Mouse (Mus musculus) right cerebral cortex, postnatal 36 days (tissue): ENCODE results near the gene Mvp.

Source experiments
- DNase-seq, 2 experiments: peaks; one replicate each; pipeline ENCODE4 v3.0.0; 2022; ENCODE audit warnings: low spot score in 2 of 2, mixed read lengths in 1 of 2

Gene Mvp

DNA sequence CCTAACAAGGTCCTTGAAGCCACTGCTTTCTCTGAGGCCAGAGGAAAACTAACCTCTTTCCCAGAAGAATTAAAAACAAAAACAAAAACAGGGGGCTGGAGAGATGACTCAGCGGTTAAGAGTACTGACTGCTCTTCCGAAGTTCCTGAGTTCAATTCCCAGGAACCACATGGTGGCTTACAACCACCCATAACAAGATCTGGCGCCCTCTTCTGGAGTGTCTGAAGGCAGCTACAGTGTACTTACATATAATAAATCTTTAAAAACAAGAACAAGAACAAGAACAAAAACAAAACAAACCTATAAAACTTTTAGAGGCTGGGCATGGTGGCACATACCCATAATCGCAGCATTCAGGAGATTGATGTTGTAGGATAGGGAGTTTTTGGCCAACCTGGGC, 18.0 kb downstream of the Mvp start:
- DNase-seq = no peak

DNA sequence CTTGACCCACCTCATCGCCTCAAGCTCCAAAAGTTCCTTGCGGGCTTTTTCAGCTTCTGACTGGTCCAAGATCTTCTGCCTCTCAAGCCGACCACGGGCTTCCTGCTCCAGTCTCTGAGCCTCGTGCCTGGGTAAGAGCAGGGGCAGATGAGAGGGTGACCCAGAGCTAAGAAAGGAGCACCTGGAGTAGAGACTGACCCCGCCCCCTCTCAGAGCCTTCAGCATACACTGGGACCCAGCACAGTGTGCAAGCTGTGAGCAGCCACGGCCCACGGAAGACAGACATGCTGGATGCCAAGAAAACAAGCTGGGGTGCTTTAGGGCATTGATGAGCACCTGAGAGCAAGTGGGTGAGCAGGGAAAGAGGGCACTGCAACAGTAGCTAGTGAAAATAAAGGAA, 25.6 kb downstream of the Mvp start:
- no peak for DNase-seq

DNA sequence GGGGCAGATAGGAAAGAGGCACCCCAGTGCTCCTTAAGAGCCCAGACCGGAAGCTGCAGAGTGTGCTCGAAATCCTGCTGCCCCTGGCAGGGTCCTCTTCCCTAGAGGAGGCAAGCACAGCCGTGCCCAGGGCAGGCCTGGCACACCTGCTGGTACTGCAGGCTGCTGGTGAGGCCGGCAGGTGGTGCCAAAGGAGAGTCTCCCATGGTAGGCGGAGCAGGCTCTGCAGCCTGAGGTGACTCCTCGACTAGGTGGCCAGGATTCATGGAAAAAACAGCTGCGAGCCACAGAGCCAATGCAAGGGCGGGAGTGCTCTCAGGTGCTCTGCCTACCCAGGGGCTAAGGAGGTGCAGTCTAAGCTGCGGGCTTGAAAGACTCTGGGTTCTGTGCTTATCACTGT, 28.1 kb downstream of the Mvp start:
- peak in 1 of 2 experiments; percentile 49 for DNase-seq

DNA sequence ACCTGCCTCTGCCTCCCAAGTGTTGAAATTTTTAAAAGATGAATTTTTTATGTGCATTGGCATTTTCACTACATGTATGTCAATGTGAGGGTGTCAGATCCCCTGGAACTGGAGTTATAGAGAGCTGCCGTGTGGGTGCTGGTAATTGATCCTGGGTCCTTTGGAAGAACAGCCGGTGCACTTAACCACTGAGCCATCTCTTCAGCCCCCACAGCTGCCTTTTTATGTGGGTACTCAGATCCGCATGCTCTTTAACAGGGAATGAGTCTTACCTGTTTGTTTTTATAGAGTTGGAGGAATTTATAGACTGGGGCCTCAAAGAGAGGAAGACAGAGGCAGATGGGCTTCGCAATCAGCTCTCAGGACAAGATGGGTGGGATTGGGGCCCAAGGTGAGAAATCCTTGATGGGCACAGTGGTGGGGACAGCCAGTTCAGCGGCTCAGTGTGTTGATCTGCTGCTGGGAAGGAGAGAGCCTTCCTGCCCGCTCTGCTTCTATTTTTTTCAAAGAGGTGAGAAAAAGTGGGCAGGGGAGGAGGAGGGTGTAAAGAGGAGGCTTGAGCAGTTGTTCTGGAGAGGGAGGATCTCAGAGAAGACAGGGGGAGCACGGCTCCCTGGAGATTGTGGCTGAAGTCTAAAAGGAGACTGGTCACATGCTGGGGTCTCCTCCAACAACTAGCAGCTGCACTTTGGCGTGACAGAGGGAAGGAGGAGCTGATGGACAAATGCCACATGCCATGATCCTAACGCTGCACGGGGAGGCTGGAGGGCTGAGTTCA, 29.6 kb downstream of the Mvp start:
- DNase-seq = peak; percentile 47 to 70

DNA sequence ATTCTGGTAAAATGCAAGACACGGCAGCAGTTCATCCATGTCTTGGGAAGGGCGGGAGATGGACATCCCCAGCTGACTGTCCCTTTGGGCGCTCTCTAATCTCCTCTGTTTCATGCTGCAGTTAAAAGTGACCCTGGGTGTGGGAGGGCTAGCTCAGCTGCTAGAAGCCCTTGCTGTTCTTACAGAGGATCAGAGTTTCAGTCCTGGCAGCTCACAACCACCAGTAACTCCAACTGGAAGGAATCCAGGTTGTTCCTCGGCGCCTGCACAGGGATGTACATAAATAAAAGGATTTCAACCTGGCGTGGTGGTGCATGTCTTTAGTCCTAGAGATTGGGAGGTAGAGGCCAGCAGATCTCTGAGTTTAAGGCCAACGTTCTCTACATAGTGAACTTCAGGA, 31.3 kb downstream of the Mvp start:
- DNase-seq = no peak

DNA sequence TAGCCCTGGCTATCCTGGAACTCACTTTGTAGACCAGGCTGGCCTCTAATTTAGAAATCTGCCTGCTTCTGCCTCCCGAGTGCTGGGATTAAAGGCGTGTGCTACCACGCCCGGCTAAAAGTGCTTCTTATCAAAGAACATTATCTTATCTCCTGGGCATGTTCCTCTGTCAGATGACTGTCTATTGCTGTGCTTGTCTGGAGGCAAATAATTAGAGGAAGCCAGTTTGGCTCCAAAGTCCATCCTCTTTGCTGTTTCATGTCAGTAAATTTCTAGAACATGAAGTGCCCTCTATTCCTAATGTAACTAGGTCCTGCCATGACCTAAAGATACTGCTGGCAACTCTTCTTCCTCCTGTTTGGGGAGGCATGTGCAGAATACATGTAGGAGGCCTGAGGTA, 32.4 kb downstream of the Mvp start:
- no peak for DNase-seq

DNA sequence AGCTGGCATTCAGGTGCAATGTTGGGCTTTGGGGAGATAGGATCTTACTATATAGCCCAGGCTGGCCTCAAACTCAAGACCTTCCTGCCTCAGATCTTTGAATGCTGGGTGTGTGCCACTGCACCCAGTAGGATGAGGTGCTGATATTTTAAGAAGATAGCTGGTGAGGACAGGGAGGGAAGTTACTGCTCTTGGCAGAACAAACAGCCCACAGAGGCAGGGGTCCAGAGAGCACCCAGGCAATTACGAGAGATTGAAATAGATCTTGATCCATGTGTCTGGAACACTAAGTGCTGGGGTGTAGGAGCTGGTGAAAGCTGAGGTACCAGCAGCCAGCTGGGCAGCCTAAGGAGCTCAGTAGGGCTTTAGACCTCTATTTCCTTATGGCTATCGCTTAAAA, 32.8 kb downstream of the Mvp start:
- DNase-seq = no peak

DNA sequence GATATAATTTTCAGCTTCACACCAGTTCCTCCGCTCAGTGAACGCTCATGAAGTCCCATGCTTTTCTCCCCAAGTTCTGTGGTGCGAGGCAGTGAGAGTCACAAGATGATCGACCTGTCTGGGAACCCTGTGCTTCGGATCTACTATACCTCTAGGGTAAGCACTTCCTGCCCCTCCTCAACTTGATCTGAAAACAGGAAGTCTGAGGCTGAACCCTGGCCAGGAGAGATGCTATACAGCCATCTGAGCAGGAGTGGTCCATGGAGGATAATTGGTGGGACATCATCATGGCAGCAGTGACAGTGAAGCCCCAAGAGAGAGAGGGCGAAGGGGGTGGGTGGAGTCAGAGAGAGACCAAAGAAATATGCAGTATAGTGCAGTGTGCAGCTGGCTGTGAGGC, 35.6 kb downstream of the Mvp start:
- DNase-seq = no peak

DNA sequence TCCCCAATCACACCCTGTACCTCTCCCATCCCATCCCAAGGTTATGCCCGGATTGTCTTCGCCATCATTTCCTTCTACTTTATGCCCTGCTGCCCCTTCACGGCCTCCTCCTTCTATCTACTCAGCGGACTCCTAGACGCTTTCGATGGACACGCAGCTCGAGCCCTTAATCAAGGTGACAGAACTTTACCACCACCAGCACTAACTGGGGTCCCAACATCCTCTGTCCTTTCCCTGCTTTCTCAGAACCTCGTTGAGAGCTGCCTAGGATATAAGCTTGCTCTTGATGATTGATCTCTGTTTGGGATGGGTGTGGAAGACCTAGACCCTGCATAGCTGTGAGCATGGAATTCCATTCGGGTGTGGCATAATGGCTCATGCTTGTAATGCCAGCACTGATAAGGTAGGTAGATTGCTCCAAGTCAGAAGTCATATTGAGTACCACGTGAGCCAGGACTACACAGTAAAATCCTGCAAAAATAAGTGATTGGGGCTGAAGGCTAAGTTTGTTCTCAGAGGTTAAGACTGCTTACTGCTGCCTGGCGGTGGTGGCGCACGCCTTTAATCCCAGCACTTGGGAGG, 37.5 kb downstream of the Mvp start:
- DNase-seq = no peak

DNA sequence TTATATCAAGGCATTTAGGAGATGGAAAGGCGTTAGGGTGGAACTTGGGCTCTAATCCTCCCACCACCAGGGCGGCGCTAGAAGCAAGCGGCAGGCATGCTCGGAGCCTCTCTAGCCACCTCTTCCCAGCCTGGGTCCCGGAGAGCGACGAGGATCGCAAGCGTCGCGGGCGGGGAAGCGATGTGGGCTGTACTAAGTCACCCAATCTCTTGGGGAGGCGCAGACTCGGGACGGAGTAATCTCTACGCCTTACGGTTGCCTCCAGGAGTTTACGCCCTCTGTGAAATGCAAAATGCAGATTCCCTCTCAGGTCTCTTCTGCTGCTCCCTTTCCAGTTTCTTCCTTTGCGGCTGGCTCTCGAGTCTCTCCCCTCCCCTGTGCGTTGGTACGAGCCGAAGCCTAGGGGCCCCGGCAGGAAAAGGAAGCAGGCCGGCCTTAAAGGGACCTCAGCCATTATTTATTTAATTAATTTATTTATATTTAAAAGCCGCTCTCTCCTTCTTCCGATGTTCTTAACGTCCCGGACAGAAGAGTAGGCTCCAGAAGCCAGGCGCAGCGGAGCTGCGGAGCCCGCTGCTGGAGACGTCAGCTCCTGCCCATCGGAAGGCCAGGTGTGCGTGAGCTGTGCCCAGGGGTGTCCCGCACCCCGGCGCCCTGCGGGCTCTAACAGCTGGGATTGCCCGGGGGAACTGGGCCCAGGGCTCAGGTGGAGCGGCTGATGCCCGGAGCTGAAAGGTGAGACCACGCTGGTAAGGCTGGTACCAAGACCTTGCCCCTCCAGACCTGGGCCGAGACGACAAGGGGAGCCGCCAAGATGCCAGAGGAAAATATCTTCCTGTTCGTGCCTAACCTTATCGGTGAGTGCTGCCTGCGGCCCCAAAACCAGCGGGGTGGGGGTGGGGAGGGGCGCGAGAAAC, 38.2 kb downstream of the Mvp start, which contains the start of gene Cdiptos:
Gene Cdiptos, minus strand, starts transcription at position 149 of the 917 bp plus-strand sequence.
- peak; percentile 90 to 93 for DNase-seq

DNA sequence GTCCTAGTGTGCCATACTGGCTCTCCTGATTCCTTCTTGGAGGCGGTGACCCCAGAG, 38.7 kb downstream of the Mvp start, which contains the start of gene Cdipt:
Gene Cdipt, plus strand, starts transcription at position 22 of the 57 bp plus-strand sequence.
- DNase-seq = no peak

DNA sequence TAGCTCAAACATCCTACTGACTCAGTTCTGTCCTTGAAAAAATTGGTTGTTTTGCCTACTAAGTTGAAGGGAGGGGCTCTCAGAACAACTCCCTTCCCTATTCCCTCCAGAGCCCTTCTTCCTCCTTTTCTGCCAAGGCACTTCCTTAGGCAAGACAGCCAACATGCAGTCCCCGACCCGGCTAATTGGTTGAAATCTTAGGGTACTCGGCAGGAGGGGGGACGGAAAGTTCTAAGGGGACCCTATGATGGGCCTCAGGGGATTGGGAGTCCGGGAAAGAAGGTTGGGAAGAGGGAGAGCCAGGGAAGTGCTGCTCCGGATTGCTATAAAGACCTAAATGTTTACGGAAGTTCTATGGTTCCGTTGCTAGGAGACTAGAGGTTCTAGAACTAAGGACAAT, 38.9 kb downstream of the Mvp start:
- DNase-seq = no peak

DNA sequence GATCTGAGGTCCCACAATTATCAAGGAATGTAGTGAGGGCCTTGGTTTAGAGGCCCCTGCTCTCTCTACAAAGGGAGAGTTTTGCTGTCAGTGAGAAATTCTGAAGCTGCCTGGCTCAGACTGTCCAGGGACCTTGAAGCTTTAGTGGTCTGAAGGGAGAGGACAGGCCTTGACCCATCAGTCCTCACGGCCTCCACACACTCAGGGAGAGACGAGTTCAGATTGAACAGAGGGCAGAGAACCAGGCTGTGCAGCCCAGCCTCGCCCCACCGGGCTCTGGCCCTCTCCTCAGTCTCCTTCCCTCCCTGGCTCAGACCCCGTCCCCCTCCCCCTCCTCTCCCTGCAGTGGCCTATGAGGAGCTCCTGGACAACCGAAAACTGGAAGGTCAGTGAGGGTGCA, 47.1 kb downstream of the Mvp start:
- no peak for DNase-seq

DNA sequence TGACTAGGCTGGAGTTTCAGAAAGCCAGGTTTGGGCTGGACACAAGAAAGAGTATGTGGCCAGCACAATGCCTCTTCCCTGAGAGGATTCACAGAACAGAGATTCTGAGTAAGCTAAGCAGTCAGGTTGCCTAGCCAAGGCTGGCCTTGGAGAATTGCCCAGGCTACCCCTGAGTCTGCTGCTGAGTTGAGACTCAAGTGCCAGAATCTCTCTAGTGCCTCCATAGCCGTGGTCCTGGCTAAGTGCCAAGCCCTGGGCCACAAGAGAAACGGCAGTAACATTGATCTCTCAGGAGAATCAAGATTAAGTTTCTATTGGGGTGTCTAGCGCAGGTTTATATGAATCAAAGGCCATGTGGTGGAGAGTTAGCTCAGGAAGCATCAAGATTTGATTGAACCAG, 48.9 kb downstream of the Mvp start:
- DNase-seq = no peak

DNA sequence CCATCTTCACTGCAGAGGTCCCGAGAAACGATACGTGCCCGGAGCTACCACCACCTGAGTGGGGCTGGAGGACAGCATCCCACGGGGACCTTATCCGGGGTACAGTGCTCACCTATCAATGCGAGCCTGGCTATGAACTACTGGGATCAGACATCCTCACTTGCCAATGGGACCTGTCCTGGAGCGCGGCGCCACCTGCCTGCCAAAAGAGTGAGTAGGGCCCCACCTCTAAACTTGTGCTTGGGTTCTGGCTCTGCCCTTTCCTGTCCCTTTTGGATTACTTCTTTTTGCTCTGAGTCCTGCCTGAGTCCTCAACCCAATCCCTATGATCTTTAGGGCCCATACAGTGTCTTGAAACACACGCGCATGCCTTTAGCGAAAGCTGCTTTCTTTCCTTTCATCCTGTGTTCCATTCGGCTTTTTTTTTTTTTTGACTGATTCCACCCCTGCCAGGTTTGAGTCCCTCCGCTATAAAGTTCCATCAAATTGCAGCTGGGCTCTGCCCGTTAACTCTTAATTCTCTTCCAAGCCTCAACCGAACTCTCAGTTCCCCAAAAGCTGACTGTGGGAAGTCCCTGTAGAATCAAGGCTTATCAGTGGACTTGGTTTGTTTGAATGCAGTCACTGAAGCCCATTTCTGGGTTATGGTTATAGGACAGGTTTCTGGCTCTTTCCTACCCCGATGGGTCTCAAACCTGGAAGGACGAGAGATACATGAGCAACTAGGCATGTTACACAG, 50.7 kb downstream of the Mvp start:
- DNase-seq = no peak

DNA sequence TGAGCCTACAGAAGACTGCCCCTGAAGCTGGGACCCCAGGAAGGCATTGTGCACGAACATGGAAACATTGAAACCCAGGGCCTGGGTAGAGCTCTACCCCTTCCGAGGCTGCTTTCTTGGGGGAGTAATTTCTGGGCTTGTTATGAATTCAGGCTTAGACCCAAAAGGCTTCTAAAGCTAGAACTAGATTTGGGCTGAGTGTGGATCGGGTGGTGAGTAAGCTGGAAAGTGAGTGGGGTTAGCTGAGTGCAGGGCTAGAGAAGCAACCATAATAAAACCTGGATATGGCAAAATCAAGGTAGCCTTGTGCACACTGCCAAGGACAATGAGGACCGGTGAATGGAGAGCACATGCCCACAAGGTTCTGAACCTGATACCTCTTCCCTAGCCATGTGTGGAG, 52.5 kb downstream of the Mvp start:
- DNase-seq = no peak

DNA sequence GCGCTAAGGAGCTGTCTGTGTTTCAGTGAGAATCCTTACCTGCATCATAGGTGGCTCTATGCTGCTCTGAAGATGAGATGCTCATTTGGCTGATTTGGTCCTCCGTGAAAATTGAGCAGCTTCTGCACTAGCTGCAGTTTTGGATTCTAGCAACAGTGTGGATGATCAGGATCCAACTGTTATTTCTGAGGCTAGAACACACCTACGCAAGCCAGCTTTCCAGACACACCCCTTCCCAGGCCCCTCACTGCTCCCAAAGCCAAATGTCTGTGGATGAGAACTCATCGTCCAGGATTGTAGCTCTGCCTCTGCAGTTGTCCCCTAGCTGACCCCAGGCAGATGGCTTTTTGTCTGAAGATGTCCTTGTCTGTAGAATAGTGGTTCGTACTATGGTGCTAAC, 53.3 kb downstream of the Mvp start:
- DNase-seq = no peak

DNA sequence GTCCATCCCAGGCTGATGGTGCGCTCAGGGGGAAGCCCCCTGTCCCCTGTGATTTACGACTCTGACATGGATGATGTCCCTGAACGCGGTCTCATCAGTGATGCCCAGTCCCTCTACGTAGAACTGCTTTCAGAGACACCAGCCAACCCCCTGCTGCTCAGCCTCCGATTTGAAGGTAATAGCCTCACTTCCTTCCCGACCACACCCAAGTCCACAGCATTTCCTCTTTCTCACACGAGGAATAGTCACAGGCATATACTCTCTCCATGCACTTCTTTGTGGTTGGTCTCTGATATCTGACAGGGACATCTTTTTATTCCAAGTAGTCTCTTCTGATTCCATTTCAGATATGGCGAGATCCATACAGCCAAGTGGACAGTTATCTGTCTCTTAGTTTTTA, 54.6 kb downstream of the Mvp start:
- no peak for DNase-seq

DNA sequence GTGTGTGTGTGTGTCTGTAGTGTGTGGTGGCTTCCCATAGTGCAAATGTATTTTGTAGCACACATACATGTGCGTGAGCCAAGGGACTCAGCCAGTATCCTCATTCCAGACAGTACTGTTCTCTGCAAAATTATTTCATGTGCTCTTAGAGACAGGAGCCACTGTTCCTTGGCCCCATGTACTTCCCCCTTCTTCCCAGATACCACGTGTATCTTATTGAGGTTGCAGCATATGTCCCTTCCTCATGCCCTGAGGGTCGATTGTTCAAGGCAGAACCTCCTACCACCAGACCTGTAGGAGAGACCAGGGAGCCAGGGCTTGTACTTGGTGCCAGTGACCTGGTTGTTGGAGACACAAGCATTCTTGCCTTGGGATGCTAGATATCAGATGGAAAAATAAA, 59.3 kb downstream of the Mvp start:
- no peak for DNase-seq

DNA sequence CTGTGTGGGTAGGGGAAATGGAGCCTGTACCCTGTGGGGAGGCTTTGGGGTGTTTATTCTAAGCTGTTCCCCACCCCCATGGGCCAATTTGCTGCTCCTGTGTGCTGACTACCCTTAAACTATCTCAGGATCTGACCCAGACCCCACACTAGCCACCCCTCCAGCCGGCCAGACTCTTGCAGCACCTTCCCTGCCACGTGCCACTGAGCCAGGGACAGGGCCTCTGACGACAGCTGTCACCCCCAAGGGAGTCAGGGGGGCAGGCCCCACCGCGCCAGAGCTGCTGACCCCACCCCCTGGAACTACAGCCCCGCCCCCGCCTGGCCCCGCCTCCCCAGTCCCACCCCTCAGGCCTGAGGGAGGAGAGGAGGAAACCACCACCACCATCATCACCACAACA, 61.8 kb downstream of the Mvp start:
- DNase-seq = no peak

DNA sequence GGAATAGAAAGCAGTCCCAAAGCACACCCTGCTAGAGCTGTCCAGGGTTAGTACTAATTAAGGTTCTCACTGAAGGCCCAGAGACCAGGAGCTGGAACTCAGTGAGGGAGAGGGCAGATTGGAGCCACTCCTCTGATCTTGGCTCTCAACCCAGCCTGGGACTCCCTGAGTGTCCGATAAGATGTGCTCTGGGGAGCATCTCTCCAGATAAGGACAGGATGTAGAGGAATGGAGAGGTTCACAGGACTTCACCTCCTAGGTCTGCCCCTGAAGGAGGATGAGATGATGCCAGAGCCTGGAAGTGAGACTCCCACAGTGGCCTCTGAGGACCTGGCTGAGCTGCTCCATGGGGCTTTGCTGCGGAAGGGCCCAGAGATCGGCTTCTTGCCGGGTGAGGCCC, 62.7 kb downstream of the Mvp start:
- DNase-seq = no peak
